Mouse (Mus musculus): ENCODE data around the gene Cltc.
"Not testable (repeated sequence)": the region's sequence is repeated elsewhere in the genome, so short reads cannot be mapped to it uniquely, and the experiment has no call there.

Gene Cltc

GRCm38 (mm10) chr11:86757480-86758371 is at the start of gene Cltc:
Gene Cltc (minus strand): TSS chr11:86757565.
- DNase-seq (ENCODE audit: low read depth, low spot score), result peak; percentile 98

DNA sequence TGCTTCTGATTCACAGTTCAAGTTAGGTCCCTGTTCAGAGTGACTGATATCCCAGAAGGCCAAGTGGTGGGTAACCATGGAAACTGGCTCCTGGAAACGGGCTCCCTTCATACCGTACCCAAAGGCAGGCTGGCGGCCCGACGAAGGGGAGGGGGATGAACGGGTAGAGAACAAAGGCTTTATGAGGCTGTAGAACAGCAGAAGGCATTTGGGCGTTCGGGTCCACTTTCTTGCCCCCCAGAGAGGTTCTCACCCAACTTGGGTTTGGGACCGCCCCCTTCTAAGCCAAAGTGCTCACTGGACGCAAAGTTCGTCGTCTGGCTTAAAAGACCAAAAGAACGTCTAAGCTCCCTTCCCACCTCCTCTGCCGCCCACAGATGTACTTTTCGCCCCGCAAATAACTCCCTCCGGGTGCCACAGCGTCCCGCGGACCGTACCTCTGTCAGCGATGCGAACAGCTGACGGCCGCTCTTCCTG is 49.7 kb upstream of the Cltc start:
- peak; percentile 67 for DNase-seq (ENCODE audit: low read depth, low spot score)

GRCm38 (mm10) chr11:86794161-86794560 is 36.8 kb upstream of the Cltc start:
- DNase-seq (ENCODE audit: low read depth, low spot score), result no peak

DNA sequence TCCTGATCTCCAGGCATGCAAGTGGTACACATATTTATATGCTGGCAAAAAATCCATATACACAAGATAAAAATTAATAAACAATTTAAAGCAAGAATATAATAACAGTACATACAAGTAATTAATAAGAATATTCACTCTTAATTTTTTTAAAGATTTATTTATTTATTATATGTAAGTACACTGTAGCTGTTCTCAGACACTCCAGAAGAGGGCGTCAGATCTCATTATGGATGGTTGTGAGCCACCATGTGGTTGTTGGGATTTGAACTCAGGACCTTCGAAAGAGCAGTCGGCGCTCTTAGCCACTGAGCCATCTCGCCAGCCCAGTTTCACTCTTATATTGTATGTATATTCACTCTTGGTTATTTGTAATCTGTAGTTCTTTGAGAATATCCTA is 30.1 kb upstream of the Cltc start:
- not testable (repeated sequence) for DNase-seq (ENCODE audit: low read depth, low spot score)

- DNase-seq (ENCODE audit: low read depth, low spot score), result no peak
Measured at GRCm38 (mm10) chr11:86785767-86786166, 28.4 kb upstream of the Cltc start.

- no peak for DNase-seq (ENCODE audit: low read depth, low spot score)
Measured at GRCm38 (mm10) chr11:86769884-86770283, 12.5 kb upstream of the Cltc start.

GRCm38 (mm10) chr11:86764501-86764900 is 7.1 kb upstream of the Cltc start:
- DNase-seq (ENCODE audit: low read depth, low spot score), result no peak

DNA sequence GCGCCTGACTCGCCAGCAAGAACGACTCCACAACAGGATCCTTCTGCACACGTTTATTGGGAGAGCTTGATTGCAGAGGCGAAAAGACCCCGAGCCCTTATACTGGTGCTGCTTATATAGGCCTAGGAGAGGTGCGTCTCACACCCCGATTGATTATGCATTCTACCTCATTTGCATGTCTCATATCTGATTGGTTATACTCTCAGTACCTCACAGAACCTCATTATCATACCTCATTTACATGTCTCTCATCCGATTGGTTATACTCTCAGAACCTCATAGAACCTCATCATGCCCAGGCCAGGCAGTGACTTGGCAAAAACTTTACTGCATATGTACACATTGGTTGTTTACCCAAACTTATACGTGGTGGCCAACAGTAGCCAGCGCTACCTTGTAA is 5.8 kb upstream of the Cltc start:
- DNase-seq (ENCODE audit: low read depth, low spot score), result not testable (repeated sequence)

GRCm38 (mm10) chr11:86760357-86760756 is 3.0 kb upstream of the Cltc start:
- DNase-seq (ENCODE audit: low read depth, low spot score), result no peak

- DNase-seq (ENCODE audit: low read depth, low spot score), result no peak
Measured at GRCm38 (mm10) chr11:86759886-86760285, 2.5 kb upstream of the Cltc start.

GRCm38 (mm10) chr11:86759226-86759625 is 1.9 kb upstream of the Cltc start:
- no peak for DNase-seq (ENCODE audit: low read depth, low spot score)

GRCm38 (mm10) chr11:86758559-86758958 is 1.2 kb upstream of the Cltc start:
- DNase-seq (ENCODE audit: low read depth, low spot score), result no peak

DNA sequence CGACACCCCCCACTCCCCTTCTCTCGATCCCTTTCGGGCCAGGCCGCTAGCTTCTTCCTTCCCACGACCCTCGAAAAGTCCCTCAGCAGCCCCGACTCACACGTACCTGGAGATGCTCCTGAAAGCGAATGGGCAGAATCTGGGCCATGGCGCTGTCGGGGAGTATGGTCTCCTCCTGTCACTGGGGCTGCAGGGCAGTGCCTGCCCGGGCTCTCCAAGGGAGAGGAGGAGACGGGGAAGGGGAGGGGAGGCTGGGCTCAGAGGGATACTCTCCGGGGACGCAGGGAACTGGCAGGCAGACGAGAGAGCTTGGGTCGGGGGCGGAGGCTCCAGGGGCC is 254 bp downstream of the Cltc start:
- no peak for DNase-seq (ENCODE audit: low read depth, low spot score)

DNA sequence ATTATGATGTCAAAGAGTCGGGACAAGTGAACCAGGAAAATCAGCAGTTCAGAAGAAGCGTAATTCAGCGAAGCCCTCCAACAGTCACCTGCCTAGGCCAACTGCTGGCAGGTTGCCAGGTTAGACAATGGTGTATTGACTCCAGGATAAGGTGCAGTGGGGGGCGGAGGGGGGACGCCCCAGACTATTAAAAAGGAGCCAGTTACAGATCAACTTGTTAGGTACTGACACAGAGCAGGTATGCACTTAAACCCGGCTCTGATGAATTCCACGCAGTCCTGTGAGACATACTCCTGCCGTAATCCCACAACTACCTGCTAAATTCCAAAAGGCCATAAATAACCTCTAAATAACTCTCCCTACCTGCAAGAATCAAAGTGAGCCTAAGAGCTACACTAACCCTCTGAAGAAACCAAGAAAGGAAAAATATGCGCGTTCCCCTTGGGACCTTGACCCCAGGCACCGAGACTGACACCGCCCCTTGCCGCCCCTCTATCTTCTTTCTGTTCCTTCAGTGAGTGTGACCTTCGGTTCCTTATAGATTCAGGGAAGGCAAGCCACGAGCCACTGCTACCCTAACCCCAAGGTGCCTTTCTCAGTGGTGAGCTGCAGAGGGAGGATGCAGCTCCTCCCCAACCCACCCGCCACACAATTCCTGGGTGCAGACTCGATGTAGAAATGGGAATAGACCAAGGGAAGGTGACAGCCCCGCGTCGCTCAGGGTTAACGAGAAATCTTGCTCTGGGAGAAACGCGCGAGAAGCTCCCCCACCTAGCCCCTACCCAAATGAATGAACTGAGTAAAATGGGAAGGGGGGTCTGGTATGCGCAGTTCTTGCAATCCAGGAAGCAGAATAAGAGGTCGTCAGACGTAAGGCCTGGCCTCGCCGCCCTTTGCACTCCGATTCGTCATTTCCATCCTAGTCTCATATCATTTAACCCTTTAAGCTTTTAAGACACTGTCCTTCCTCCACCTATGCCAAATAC is 916 bp downstream of the Cltc start:
- peak; percentile 47 for DNase-seq (ENCODE audit: low read depth, low spot score)

DNA sequence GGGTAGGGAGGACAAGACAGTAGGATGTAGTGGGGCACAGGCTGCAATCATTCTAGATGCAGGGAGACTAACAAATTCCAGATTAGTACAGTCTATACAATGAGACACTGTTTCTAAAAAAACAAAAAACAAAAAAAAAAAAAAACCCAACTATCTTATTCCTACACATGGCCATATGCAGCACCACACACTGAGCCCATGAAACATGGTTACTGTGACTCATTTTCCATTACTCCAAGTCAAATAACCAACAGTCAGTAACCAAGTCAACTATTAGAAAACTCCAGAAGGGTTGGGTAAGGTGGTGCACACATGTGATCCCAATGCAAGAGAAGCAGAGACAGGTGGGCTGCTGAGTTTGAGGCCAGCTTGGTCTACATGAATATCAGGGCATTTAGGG is 5.0 kb downstream of the Cltc start:
- DNase-seq (ENCODE audit: low read depth, low spot score), result no peak

GRCm38 (mm10) chr11:86751010-86751409 is 6.4 kb downstream of the Cltc start:
- DNase-seq (ENCODE audit: low read depth, low spot score), result no peak

GRCm38 (mm10) chr11:86749776-86750423 is 7.5 kb downstream of the Cltc start:
- no peak for DNase-seq (ENCODE audit: low read depth, low spot score)

DNA sequence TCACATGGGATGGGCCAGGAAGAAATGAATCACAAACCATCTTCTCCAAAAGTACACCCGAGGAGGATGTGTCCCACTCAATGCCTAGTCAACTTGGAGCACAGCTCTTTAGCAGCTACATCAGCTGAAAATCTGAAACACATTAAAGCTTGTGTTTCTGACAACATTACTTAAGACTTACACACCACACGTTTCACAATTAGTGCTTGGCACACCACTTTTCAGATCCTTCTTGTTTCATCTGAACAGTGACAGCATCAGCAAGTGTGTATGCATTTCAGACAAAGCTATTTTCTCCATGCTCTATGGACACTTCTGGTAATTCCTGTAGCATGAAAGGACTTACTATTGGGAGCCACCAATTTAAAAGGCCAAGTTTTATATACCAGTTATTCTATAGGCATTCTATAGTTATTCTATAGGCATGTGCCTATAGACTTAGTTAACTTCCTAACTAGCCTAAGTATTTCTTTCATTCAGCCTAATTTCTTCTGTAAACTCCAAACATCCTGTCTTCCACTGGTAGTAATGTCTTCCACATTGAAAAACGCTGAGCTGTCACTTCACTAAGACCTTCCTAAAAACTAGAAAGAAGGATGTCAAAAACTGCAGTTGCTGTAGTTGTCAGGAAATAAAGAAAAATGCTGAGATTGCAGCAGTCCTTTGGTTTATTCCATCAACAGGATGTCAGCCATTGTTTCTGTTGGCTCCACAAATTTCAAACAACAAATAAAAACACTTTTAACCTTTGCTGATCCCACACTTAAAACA is 11.5 kb downstream of the Cltc start:
- no peak for DNase-seq (ENCODE audit: low read depth, low spot score)

- no peak for DNase-seq (ENCODE audit: low read depth, low spot score)
Measured at GRCm38 (mm10) chr11:86742605-86743004, 14.8 kb downstream of the Cltc start.

DNA sequence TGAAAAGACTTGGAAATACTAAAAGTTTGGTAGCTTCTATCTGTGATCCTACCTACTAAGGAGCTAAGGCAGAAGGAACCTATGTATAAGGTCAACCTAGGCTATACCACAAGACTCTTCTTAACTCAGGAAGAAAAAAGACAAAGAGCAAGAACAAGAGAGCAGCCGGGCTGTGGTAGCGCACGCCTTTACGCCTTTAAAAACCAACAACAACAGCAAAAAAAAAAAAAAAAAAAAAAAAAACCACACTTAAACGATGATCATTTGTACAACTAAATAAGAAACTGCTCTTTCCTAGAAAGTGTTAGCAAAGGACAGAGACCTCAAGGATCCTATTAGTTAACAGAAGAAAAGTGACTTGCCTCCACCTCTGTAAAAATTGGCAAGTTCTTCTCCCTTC is 15.9 kb downstream of the Cltc start:
- no peak for DNase-seq (ENCODE audit: low read depth, low spot score)

- no peak for DNase-seq (ENCODE audit: low read depth, low spot score)
Measured at GRCm38 (mm10) chr11:86739470-86739869, 17.9 kb downstream of the Cltc start.
